Mouse (Mus musculus) midbrain, embryonic 16.5 days (tissue): ENCODE data around the gene Lilra5. TPM values are rescaled to one million over a fixed set of nuclear protein-coding genes. Genes with fewer than 3 reads are reported as not detected.
"Not testable (repeated sequence)": the region's sequence is repeated elsewhere in the genome, so short reads cannot be mapped to it uniquely, and the experiment has no call there.

ENCODE experiments used
- ATAC-seq: fragments of 200-750 bp; cut with Nextera tagmentation; 2 replicates; pipeline ENCODE4 v1.8.0; 2017; ENCODE audit warnings: moderate TSS enrichment
- H3K27ac ChIP-seq: fragments of 300-500 bp; sonication (generic); 2 replicates; pipeline ENCODE4 v1.5.1; 2014; ENCODE audit warnings: mild to moderate bottlenecking, low read length, mixed read lengths
- H3K27me3 ChIP-seq: fragments of 300-500 bp; sonication (generic); 2 replicates; pipeline ENCODE4 v1.6.1; 2014; ENCODE audit warnings: low read depth, low read length, mixed read lengths; ENCODE audit not compliant: control insufficient read depth, insufficient read depth
- H3K36me3 ChIP-seq: fragments of 300-500 bp; sonication (generic); 2 replicates; pipeline ENCODE4 v1.6.1; 2014; ENCODE audit warnings: mild to moderate bottlenecking, low read length, moderate library complexity, mixed read lengths; ENCODE audit not compliant: control insufficient read depth, insufficient read depth
- H3K4me1 ChIP-seq: fragments of 300-500 bp; sonication (generic); 2 replicates; pipeline ENCODE4 v1.6.1; 2014; ENCODE audit warnings: mild to moderate bottlenecking, low read length, mixed read lengths; ENCODE audit not compliant: control insufficient read depth, insufficient read depth
- H3K4me2 ChIP-seq: fragments of 300-500 bp; sonication (generic); 2 replicates; pipeline ENCODE4 v1.6.1; 2014; ENCODE audit warnings: mild to moderate bottlenecking, low read length, mixed read lengths
- H3K4me3 ChIP-seq: fragments of 300-500 bp; sonication (generic); 2 replicates; pipeline ENCODE4 v1.5.1; 2014; ENCODE audit warnings: low read depth, mild to moderate bottlenecking, low read length, moderate library complexity, mixed read lengths
- H3K9ac ChIP-seq: fragments of 300-500 bp; sonication (generic); 2 replicates; pipeline ENCODE4 v1.6.1; 2014; ENCODE audit warnings: low read depth, low read length, mixed read lengths
- H3K9me3 ChIP-seq: fragments of 300-500 bp; sonication (generic); replicated peaks from 2 replicates; pipeline ENCODE4 v1.6.1; 2014; ENCODE audit warnings: mild to moderate bottlenecking, low read length, mixed read lengths; ENCODE audit not compliant: control insufficient read depth, poor library complexity, severe bottlenecking
- WGBS: fragments of 180-500 bp; shearing (Covaris S2); extraction: QIAGEN DNeasy Blood & Tissue Kit; methylation state at CpG from one replicate; pipeline ENCODE4 v1.1.7; 2014; 5-methylcytosine and 5-hydroxymethylcytosine counted together
- polyA plus RNA-seq: library from polyadenylated mRNA; unstranded; fragments of >200 nt; fragmentation: Nextera tagmentation; extraction: Ambion mirVana; gene quantifications from 2 replicates; pipeline ENCODE4 v1.2.1, GENCODE M21; 2015

The Lilra5 gene
- polyA plus RNA-seq = 0.14 TPM in 1 of 2 replicates, not detected in the other

DNA sequence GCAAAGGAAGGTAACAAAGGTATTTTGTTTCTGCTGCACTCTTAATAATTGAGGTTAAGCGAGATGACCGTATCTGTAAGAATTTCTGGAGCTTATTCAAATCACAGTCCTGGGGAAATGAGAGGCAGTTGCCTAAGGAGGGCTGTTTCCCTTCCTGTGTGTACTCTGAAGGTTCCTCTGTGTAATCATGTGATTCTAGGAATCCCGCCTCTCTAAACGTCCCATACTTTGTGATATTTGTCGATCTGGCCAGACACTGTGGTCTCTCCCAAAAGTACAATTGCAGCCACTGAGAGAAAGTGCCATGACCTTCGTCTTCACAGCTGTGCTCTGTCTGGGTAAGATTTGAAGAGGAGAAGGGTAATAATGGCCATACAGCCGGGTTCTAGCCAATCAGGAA lies at the start of gene Lilra5:
TSS of gene Lilra5 (plus strand) at position 301 of the 400 bp plus-strand sequence.
- no peak within 1 kb of the TSS for H3K4me2 ChIP-seq
- H3K27me3 ChIP-seq = no peaks in the 10 kb centered on the region
- no peaks in the 10 kb centered on the region for H3K36me3 ChIP-seq
- WGBS = 78% methylated on average over 7 of the region's 7 CpGs
- H3K4me3 ChIP-seq = no peak within 1 kb of the TSS
- H3K9me3 ChIP-seq = no peaks in the 10 kb centered on the region
- no peak for ATAC-seq
- no peak within 1 kb of the TSS for H3K9ac ChIP-seq
- no peaks in the 10 kb centered on the region for H3K4me1 ChIP-seq
- no peak within 1 kb of the TSS for H3K27ac ChIP-seq

DNA sequence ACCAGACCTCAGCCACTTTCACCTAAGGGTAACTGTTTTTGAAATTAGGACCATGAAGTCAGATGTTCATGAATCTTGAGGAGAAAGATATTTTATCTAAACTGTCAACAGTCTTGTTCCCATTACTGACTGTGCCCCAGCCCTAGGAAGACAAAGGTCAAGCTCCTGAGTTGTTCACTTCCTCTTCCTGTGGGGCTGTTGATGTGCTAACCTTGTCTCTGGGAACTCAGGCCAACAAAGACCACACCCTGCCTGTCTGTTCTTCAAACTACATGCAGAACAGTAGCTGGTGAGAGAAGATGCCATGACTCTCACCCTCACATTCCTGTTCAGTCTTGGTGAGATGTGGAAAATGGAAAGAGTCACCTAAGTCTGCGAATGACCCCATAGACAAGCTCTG lies 30.4 kb upstream of the Lilra5 start:
- Histone ChIP-seq H3K9me3 (no peaks in the 10 kb centered on the region), H3K9ac (no peak overlapping the region), H3K27ac (no peak overlapping the region), H3K4me2 (no peak overlapping the region), H3K4me3 (no peak overlapping the region), H3K27me3 (no peaks in the 10 kb centered on the region), H3K4me1 (no peaks in the 10 kb centered on the region), H3K36me3 (no peaks in the 10 kb centered on the region)
- 81% methylated on average over 1 of the region's 1 CpGs for WGBS
- no peak for ATAC-seq

DNA sequence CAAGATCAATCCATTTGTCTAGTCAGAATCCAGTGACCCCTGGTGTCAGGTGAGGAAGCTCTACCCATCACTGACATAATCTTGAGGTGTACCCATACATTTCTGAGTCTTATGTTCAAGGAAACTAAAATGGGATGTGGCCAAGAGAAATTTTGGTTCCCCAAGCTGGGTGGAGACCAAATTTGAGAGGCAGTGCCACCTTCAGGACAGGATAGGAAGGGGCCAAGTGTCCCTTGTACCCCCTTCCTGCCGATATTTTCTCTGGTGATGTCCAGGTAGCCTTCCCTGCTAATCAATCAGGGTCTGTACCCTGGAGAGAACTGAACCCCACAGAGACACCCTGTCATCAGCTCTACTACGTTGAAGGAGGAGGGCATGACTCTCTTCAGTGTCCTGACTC lies 28.9 kb upstream of the Lilra5 start:
- no peak overlapping the region for H3K9ac ChIP-seq
- no peak for ATAC-seq
- no peaks in the 10 kb centered on the region for H3K4me1 ChIP-seq
- no peaks in the 10 kb centered on the region for H3K9me3 ChIP-seq
- no peak overlapping the region for H3K27ac ChIP-seq
- H3K27me3 ChIP-seq = no peaks in the 10 kb centered on the region
- H3K4me2 ChIP-seq = no peak overlapping the region
- no peaks in the 10 kb centered on the region for H3K36me3 ChIP-seq
- no peak overlapping the region for H3K4me3 ChIP-seq
- WGBS = 39% methylated on average over 2 of the region's 2 CpGs

DNA sequence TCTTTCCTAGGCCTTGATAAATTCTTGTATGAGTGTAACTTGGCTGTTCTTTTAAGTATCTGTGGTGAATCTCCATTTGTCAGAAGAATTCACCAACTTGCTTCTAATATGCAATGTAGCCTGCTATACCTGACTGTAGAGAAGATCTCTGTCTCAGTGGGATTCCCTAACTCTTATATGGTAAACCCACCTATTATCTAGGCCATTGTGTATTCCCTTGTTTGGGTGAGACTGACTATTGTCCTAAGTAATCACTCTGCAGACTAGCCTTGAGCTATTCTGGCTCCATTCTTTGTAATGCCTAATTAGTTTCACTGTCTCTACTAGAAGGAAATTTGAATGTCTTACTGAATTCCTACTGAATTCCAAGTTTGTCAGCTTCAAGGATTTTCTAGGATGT lies 24.1 kb upstream of the Lilra5 start:
- not testable (repeated sequence) for H3K4me1 ChIP-seq, H3K36me3 ChIP-seq, H3K4me3 ChIP-seq, H3K9me3 ChIP-seq, ATAC-seq, H3K27me3 ChIP-seq, H3K27ac ChIP-seq, H3K4me2 ChIP-seq, H3K9ac ChIP-seq

DNA sequence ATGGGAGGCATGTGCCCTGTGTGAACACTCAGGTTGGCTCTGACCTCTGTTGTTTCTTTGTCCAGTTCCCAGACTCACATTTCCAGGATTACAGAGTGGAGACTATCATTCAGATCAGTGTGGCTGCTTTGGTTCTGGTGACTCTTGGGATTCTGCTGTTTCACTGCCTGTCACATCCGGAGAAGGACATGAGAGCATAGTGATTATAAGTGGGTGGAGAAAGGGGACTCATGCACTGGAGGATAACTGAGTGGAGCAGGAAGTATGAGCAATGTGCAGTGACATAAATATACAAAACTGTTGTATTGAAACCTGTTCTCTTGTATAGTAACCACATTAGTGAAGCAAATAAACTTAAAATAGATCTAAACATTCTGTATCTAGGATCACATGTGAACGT lies 22.2 kb upstream of the Lilra5 start:
- 73% methylated on average over 2 of the region's 2 CpGs for WGBS
- no peak overlapping the region for H3K27ac ChIP-seq
- no peaks in the 10 kb centered on the region for H3K9me3 ChIP-seq
- no peak overlapping the region for H3K4me2 ChIP-seq
- ATAC-seq = no peak
- no peaks in the 10 kb centered on the region for H3K4me1 ChIP-seq
- H3K4me3 ChIP-seq = no peak overlapping the region
- H3K9ac ChIP-seq = no peak overlapping the region
- H3K36me3 ChIP-seq = no peaks in the 10 kb centered on the region
- H3K27me3 ChIP-seq = no peaks in the 10 kb centered on the region

DNA sequence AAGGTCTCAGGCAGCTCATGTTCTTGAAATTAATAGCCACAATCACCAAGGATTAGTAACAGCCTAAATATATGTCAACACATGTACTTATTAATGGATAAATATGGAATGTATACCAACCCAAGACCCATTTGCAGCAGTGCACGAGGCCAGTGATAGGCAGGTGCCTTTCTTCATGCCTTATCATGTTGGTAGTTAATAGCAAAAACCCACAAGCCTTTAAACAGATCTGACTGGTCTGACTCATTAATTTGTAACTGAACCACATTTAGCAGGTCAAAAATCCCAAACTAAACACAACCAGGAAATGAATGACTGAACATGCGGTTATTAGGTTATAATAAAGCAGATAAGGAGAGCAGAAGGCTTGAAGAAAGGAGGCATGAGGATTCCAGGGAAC lies 21.7 kb upstream of the Lilra5 start:
- Histone ChIP-seq H3K9ac (no peak overlapping the region), H3K4me2 (no peak overlapping the region), H3K4me1 (no peaks in the 10 kb centered on the region), H3K4me3 (no peak overlapping the region), H3K9me3 (no peaks in the 10 kb centered on the region), H3K27me3 (no peaks in the 10 kb centered on the region), H3K27ac (no peak overlapping the region), H3K36me3 (no peaks in the 10 kb centered on the region)
- no peak for ATAC-seq
- 71% methylated on average over 2 of the region's 2 CpGs for WGBS

DNA sequence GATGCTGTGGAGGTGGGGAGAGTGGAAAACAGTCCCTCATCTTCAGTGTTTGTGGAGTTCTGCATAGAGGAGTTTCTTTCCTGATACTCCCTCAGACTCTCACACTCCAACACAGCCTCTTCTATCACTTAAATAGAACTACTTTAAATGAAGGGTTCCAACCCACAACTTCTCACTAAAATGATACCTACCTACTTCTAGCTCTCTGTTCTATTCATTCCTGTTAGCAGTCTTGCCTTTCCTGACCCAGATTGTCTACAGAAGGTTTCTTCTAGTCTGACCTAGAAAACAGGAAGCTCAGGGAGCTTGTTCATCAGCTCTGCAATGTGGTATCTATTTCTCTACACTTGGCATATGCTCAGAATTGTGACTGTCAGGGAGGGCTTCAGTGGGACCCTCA lies 2.0 kb upstream of the Lilra5 start:
- ATAC-seq = no peak
- Histone ChIP-seq H3K4me2 (no peak overlapping the region), H3K36me3 (no peaks in the 10 kb centered on the region), H3K27me3 (no peaks in the 10 kb centered on the region), H3K9me3 (no peaks in the 10 kb centered on the region), H3K4me1 (no peaks in the 10 kb centered on the region), H3K4me3 (no peak overlapping the region), H3K27ac (no peak overlapping the region), H3K9ac (no peak overlapping the region)

DNA sequence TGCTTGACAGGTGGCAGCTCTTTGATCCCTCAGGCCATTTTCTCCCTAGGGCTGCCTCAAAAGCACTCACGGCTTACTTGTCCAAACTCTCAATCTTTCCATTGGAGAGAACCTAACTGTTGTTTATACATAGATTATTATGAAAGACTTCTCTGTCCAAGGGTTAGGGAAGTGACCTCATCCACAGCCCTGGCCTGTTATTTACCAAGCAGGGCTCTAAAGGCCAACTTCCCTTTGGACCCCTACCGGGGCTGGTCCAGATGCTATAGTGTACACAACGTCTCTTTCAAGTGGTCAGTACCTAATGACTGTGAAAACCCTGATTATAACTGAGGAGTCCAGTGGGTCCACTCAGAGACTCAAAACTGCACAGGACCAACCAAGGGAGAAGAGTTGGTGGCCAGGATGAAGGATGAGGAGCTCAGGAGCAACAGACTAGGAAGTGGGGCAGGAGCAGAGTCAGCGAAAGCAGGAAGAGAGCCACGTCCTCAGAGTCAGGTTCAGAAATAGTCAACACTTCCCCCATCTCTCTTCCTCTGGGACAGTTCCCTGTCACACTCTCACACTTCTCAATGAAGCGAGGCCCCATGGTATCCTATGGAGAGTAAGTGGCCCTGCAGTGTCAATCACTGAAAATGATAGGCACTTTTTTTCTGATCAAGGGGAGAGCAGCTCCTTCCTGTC lies 1.6 kb downstream of the Lilra5 start:
- Histone ChIP-seq H3K4me2 (no peak overlapping the region), H3K27ac (no peak overlapping the region), H3K9me3 (no peaks in the 10 kb centered on the region), H3K4me3 (no peak overlapping the region), H3K9ac (no peak overlapping the region), H3K4me1 (no peaks in the 10 kb centered on the region), H3K36me3 (no peaks in the 10 kb centered on the region), H3K27me3 (no peaks in the 10 kb centered on the region)
- no peak for ATAC-seq
- WGBS = 81% methylated on average over 6 of the region's 6 CpGs

DNA sequence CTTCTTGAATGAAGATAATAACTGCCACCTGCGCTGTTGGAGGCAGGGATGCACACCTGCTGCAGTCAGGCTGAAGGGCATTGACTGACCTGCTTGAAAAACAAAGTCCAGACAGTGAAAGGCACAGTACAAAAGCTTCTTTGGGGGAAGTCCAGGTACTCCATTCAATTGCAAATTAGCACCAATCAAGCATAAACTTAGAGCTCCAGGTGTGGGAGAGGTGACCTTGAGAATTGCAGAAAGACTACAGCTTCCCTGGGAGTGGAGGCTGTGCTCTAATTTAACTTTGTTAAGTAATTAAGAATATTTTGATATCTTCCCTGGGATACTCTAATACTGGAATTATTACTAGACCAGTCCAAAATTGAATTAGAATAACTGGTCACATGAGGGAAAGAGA lies 13.7 kb downstream of the Lilra5 start:
- H3K4me2 ChIP-seq, H3K4me3 ChIP-seq, H3K9ac ChIP-seq, H3K27ac ChIP-seq, H3K36me3 ChIP-seq, H3K4me1 ChIP-seq, H3K9me3 ChIP-seq, H3K27me3 ChIP-seq, ATAC-seq: not testable (repeated sequence)
- WGBS = 85% methylated on average over 1 of the region's 1 CpGs
